Mouse (Mus musculus): ENCODE measurements around the gene Slc17a6. TPM values are rescaled to one million over a fixed set of nuclear protein-coding genes. Genes with fewer than 3 reads are reported as not detected.

Slc17a6 gene
- polyA plus RNA-seq, 1 experiment from 2014 or later: 111 TPM

GRCm38 (mm10) chr7:51624336-51624897 lies 2.6 kb downstream of the Slc17a6 start:
- DNase-seq: peak; percentile 81
- H3K4me3 ChIP-seq (replicated peaks; ENCODE audit: low read depth, low read length): peak overlapping the region; percentile 51

DNA sequence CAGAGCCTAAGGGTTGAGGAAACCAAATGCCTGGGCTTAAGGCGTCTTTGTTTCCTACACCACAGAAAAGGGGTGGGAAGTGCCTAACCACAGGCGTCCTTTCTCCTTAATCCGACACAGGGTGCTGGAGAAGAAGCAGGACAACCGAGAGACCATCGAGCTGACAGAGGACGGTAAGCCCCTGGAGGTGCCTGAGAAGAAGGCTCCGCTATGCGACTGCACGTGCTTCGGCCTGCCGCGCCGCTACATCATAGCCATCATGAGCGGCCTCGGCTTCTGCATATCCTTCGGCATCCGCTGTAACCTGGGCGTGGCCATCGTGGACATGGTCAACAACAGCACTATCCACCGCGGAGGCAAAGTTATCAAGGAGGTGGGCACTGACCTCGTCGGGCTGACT lies 3.4 kb downstream of the Slc17a6 start:
- peaks cover 14% of the 10 kb centered on the region; the same call in 1 of the 2 replicates for H3K27me3 ChIP-seq (ENCODE audit: control insufficient read depth, insufficient read depth, low read length)

More at GRCm38 (mm10) chr7:51624336-51624897, 2.6 kb downstream of the Slc17a6 start:
- H3K4me1 ChIP-seq (ENCODE audit: control insufficient read depth, insufficient read depth, low read length): peaks cover 5% of the 10 kb centered on the region; the same call in 1 of the 2 replicates
- H3K36me3 ChIP-seq (ENCODE audit: control insufficient read depth, insufficient read depth, low read length): peaks cover 17% of the 10 kb centered on the region
- H3K27ac ChIP-seq (replicated peaks; ENCODE audit: low read depth, low read length): peak overlapping the region; percentile 98
- H3K9ac ChIP-seq (replicated peaks; ENCODE audit: low read length): peak overlapping the region; percentile 86
- H3K4me2 ChIP-seq (ENCODE audit: low read length): peak overlapping the region; percentile 74
- H3K27me3 ChIP-seq (ENCODE audit: control insufficient read depth, insufficient read depth, low read length): peaks cover 14% of the 10 kb centered on the region; the same call in 1 of the 2 replicates
- ATAC-seq (ENCODE audit: low FRiP score, low TSS enrichment): peak; percentile 44
- 1% methylated on average over 4 of the region's 4 CpGs for WGBS
- H3K9me3 ChIP-seq (ENCODE audit: control insufficient read depth, low read length): no peaks in the 10 kb centered on the region

DNA sequence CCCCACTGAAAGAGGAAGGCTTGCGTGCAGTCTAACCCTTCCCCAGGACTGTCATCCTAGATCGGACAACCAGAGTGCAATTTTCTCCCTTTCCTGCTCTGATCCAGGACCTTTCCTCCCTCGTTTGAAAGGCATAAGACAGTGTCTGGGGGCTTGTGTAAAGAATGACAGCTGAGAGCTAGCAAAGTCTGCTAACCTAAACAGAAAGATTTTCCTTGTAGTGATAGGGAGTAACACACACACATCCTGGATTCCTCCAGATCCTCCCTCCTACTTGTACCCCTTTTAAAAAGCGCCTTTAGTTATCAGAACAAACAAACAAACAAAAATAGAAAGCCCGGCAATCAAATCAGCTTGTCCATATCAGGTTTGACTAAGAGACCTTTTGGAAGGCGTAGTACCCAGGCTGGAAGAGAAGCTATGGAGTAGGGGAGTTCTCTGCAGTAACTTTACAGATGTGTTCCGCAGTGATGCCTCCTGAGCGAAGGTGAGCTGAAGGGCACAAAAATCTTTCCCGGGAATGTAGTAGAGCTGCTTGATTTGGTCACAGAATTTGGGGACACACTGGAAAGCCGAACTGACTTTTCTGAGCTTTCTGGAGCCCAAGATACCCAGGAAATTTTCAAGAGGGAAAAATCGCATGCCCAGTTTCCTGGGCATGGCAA lies 3.9 kb downstream of the Slc17a6 start:
- Histone ChIP-seq H3K36me3 (ENCODE audit: control insufficient read depth, insufficient read depth, low read length) (peaks cover 17% of the 10 kb centered on the region), H3K9me3 (ENCODE audit: control insufficient read depth, low read length) (no peaks in the 10 kb centered on the region), H3K27ac (replicated peaks; ENCODE audit: low read depth, low read length) (peak overlapping the region; percentile 98), H3K9ac (replicated peaks; ENCODE audit: low read length) (peak overlapping the region; percentile 86), H3K27me3 (ENCODE audit: control insufficient read depth, insufficient read depth, low read length) (peaks cover 14% of the 10 kb centered on the region; the same call in 1 of the 2 replicates), H3K4me1 (ENCODE audit: control insufficient read depth, insufficient read depth, low read length) (peaks cover 5% of the 10 kb centered on the region; the same call in 1 of the 2 replicates), H3K4me2 (ENCODE audit: low read length) (peak overlapping the region; percentile 74), H3K4me3 (replicated peaks; ENCODE audit: low read depth, low read length) (peak overlapping the region; percentile 51)
- DNase-seq (peak; percentile 48), ATAC-seq (ENCODE audit: low FRiP score, low TSS enrichment) (no peak)
- WGBS: 2% methylated on average over 11 of the region's 11 CpGs

More for the DNA sequence above, 3.4 kb downstream of the Slc17a6 start:
- Histone ChIP-seq H3K9me3 (ENCODE audit: control insufficient read depth, low read length) (no peaks in the 10 kb centered on the region), H3K4me3 (replicated peaks; ENCODE audit: low read depth, low read length) (peak overlapping the region; percentile 51), H3K9ac (replicated peaks; ENCODE audit: low read length) (peak overlapping the region; percentile 86), H3K4me2 (ENCODE audit: low read length) (peak overlapping the region; percentile 74), H3K36me3 (ENCODE audit: control insufficient read depth, insufficient read depth, low read length) (peaks cover 17% of the 10 kb centered on the region), H3K4me1 (ENCODE audit: control insufficient read depth, insufficient read depth, low read length) (peaks cover 5% of the 10 kb centered on the region; the same call in 1 of the 2 replicates), H3K27ac (replicated peaks; ENCODE audit: low read depth, low read length) (peak overlapping the region; percentile 98)
- peak; percentile 76 for DNase-seq
- under 1% methylated on average over 23 of the region's 23 CpGs for WGBS
- 0 out of 2 replicates have a peak, but pooled peaks have one; percentile 12 for ATAC-seq (ENCODE audit: low FRiP score, low TSS enrichment)

DNA sequence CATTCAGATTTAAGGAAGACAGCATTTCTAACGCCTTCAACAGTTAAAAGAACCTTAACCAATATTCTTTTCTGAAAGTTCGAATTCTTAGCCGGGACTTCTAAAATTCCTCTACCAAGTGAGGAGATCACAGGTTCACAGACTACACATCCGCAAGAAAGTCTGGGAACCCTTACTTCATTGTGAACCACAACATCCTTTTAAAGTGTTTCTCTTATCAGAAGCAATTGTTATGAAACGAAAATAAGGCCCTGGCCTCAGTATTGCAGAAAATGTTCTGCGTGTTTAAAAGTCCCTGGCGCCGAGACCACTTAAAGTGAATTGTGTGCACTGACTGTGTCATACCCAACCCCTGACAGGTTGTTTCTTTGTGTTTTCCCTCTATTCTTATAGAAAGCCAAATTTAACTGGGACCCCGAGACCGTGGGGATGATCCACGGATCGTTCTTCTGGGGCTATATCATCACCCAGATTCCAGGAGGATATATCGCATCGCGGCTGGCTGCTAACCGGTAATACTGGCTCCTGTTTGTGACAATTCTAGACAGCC lies 4.7 kb downstream of the Slc17a6 start:
- H3K36me3 ChIP-seq (ENCODE audit: control insufficient read depth, insufficient read depth, low read length): peaks cover 17% of the 10 kb centered on the region
- H3K4me3 ChIP-seq (replicated peaks; ENCODE audit: low read depth, low read length): peak overlapping the region; percentile 51
- DNase-seq (peak; percentile 53), ATAC-seq (ENCODE audit: low FRiP score, low TSS enrichment) (no peak)
- peak overlapping the region; percentile 86 for H3K9ac ChIP-seq (replicated peaks; ENCODE audit: low read length)
- H3K4me2 ChIP-seq (ENCODE audit: low read length): peak overlapping the region; percentile 74
- peaks cover 5% of the 10 kb centered on the region; the same call in 1 of the 2 replicates for H3K4me1 ChIP-seq (ENCODE audit: control insufficient read depth, insufficient read depth, low read length)
- H3K27me3 ChIP-seq (ENCODE audit: control insufficient read depth, insufficient read depth, low read length): peaks cover 14% of the 10 kb centered on the region; the same call in 1 of the 2 replicates
- WGBS: under 1% methylated on average over 16 of the region's 16 CpGs
- H3K27ac ChIP-seq (replicated peaks; ENCODE audit: low read depth, low read length): peak overlapping the region; percentile 98
- H3K9me3 ChIP-seq (ENCODE audit: control insufficient read depth, low read length): no peaks in the 10 kb centered on the region

- DNase-seq (peak; percentile 83), ATAC-seq (ENCODE audit: low FRiP score, low TSS enrichment) (peak; percentile 85)
- Histone ChIP-seq H3K4me3 (replicated peaks; ENCODE audit: low read depth, low read length) (peak overlapping the region; percentile 51), H3K9me3 (ENCODE audit: control insufficient read depth, low read length) (no peaks in the 10 kb centered on the region), H3K27ac (replicated peaks; ENCODE audit: low read depth, low read length) (peak overlapping the region; percentile 98), H3K4me1 (ENCODE audit: control insufficient read depth, insufficient read depth, low read length) (peaks cover 5% of the 10 kb centered on the region; the same call in 1 of the 2 replicates), H3K27me3 (ENCODE audit: control insufficient read depth, insufficient read depth, low read length) (peaks cover 14% of the 10 kb centered on the region; the same call in 1 of the 2 replicates), H3K36me3 (ENCODE audit: control insufficient read depth, insufficient read depth, low read length) (peaks cover 17% of the 10 kb centered on the region), H3K4me2 (ENCODE audit: low read length) (peak overlapping the region; percentile 74), H3K9ac (replicated peaks; ENCODE audit: low read length) (peak overlapping the region; percentile 86)
- 1% methylated on average over 26 of the region's 26 CpGs for WGBS
Observed at GRCm38 (mm10) chr7:51627001-51627631, 5.3 kb downstream of the Slc17a6 start.

- H3K27ac ChIP-seq (replicated peaks; ENCODE audit: low read depth, low read length): peak overlapping the region; percentile 98
- peak overlapping the region; percentile 74 for H3K4me2 ChIP-seq (ENCODE audit: low read length)
- peaks cover 5% of the 10 kb centered on the region; the same call in 1 of the 2 replicates for H3K4me1 ChIP-seq (ENCODE audit: control insufficient read depth, insufficient read depth, low read length)
- H3K36me3 ChIP-seq (ENCODE audit: control insufficient read depth, insufficient read depth, low read length): peaks cover 17% of the 10 kb centered on the region
- peak overlapping the region; percentile 51 for H3K4me3 ChIP-seq (replicated peaks; ENCODE audit: low read depth, low read length)
- H3K9me3 ChIP-seq (ENCODE audit: control insufficient read depth, low read length): no peaks in the 10 kb centered on the region
- peak; percentile 70 for DNase-seq
- 1% methylated on average over 9 of the region's 9 CpGs for WGBS
- no peak for ATAC-seq (ENCODE audit: low FRiP score, low TSS enrichment)
- H3K27me3 ChIP-seq (ENCODE audit: control insufficient read depth, insufficient read depth, low read length): peaks cover 14% of the 10 kb centered on the region; the same call in 1 of the 2 replicates
- peak overlapping the region; percentile 86 for H3K9ac ChIP-seq (replicated peaks; ENCODE audit: low read length)
Observed at GRCm38 (mm10) chr7:51627666-51628065, 5.9 kb downstream of the Slc17a6 start.

- H3K9ac ChIP-seq (replicated peaks; ENCODE audit: low read length): peak overlapping the region; percentile 86
- peak; percentile 72 for DNase-seq
Observed at GRCm38 (mm10) chr7:51628349-51628748, 6.5 kb downstream of the Slc17a6 start.

DNA sequence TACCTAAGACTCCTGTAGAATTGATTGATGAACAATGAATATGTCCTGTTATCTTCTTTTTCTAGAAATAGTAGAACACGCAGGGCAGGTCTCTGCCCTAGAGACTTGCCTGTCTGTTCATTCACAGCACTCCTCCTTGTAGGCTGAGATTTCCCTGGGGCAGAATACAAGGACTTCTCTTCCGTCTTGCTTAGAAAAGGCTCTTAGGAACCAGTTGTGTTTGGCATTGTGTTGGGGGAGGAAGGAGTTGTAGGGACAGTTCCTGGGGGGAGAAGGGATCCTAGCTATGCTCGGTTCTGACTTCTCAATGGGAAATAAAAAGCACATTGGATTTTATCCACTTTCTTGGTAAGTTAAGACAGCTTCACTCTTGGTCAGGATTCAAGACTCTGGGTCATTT lies 7.4 kb downstream of the Slc17a6 start:
- under 1% methylated on average over 3 of the region's 3 CpGs for WGBS
- peak overlapping the region; percentile 47 for H3K9ac ChIP-seq (replicated peaks; ENCODE audit: low read length)
- peak; percentile 62 for DNase-seq
- no peaks in the 10 kb centered on the region for H3K9me3 ChIP-seq (ENCODE audit: control insufficient read depth, low read length)
- no peak for ATAC-seq (ENCODE audit: low FRiP score, low TSS enrichment)
- H3K4me2 ChIP-seq (ENCODE audit: low read length): peak overlapping the region; percentile 74
- H3K4me3 ChIP-seq (replicated peaks; ENCODE audit: low read depth, low read length): peak overlapping the region; percentile 33
- H3K27me3 ChIP-seq (ENCODE audit: control insufficient read depth, insufficient read depth, low read length): peaks cover 8% of the 10 kb centered on the region; the same call in 1 of the 2 replicates
- H3K27ac ChIP-seq (replicated peaks; ENCODE audit: low read depth, low read length): peak overlapping the region; percentile 86
- H3K36me3 ChIP-seq (ENCODE audit: control insufficient read depth, insufficient read depth, low read length): peaks cover 17% of the 10 kb centered on the region
- peaks cover 5% of the 10 kb centered on the region; the same call in 1 of the 2 replicates for H3K4me1 ChIP-seq (ENCODE audit: control insufficient read depth, insufficient read depth, low read length)

More at GRCm38 (mm10) chr7:51628349-51628748, 6.5 kb downstream of the Slc17a6 start:
- no peak for ATAC-seq (ENCODE audit: low FRiP score, low TSS enrichment)
- H3K4me3 ChIP-seq (replicated peaks; ENCODE audit: low read depth, low read length): peak overlapping the region; percentile 51
- H3K27me3 ChIP-seq (ENCODE audit: control insufficient read depth, insufficient read depth, low read length): peaks cover 14% of the 10 kb centered on the region; the same call in 1 of the 2 replicates
- H3K36me3 ChIP-seq (ENCODE audit: control insufficient read depth, insufficient read depth, low read length): peaks cover 17% of the 10 kb centered on the region
- peaks cover 5% of the 10 kb centered on the region; the same call in 1 of the 2 replicates for H3K4me1 ChIP-seq (ENCODE audit: control insufficient read depth, insufficient read depth, low read length)
- H3K4me2 ChIP-seq (ENCODE audit: low read length): peak overlapping the region; percentile 74
- under 1% methylated on average over 9 of the region's 9 CpGs for WGBS
- H3K27ac ChIP-seq (replicated peaks; ENCODE audit: low read depth, low read length): peak overlapping the region; percentile 98
- no peaks in the 10 kb centered on the region for H3K9me3 ChIP-seq (ENCODE audit: control insufficient read depth, low read length)

Data from midbrain, embryonic 14.5 days (tissue).